Mouse (Mus musculus): ENCODE measurements at regions not wholly inside any gene's neighbourhood (a gene's known extent, or its start where the extent isn't known, plus 50 kb on each side); places are given as distances from the start of the nearest gene placed in this dataset.

DNA sequence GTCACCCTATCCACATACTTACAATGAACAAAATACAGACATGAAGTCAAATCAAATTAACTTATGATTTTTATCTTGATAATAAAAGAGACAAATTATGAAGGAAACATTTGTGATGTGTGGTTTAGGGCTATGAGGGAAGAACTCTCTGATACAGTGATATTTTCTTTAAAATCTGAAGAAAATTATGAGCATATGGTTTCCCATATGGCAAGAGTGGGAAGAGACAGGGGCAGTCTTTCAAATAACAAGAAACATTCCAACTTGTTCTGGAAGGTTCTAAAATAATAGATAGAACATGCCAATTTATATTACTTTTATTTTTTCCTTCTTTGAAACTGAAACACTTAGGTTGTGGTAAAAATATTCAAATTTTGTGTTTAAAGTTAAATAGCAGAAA, 1585.3 kb upstream of the B3galt2 start:
- Histone ChIP-seq H3K27ac (ENCODE audit: control insufficient read depth, insufficient read depth, low read depth, low read length) (no peak overlapping the region), H3K4me3 (ENCODE audit: control insufficient read depth, low read depth, low read length) (no peak overlapping the region), H3K27me3 (ENCODE audit: control insufficient read depth, insufficient read depth, low read length) (no peaks in the 10 kb centered on the region), H3K4me1 (ENCODE audit: control insufficient read depth, insufficient read depth, low read length) (no peaks in the 10 kb centered on the region), H3K36me3 (ENCODE audit: control insufficient read depth, insufficient read depth, low read length) (no peaks in the 10 kb centered on the region)
- TF ChIP-seq POLR2A (IDR thresholded peaks at IDR 0.05; ENCODE audit: control insufficient read depth, low read depth, low read length) (no peak), CTCF (IDR thresholded peaks at IDR 0.05; ENCODE audit: control insufficient read depth, insufficient read depth, insufficient replicate concordance, low read depth, low read length) (no peak)

Measured in testis, adult 2 months (tissue).